Mouse (Mus musculus): ENCODE measurements around the gene 1110008P14Rik. TPM values are rescaled to one million over a fixed set of nuclear protein-coding genes. Genes with fewer than 3 reads are reported as not detected.
"Not testable (repeated sequence)": the region's sequence is repeated elsewhere in the genome, so short reads cannot be mapped to it uniquely, and the experiment has no call there.

1110008P14Rik gene
- total RNA-seq, 2 experiments from 2014 or later: 312 to 437 TPM

DNA sequence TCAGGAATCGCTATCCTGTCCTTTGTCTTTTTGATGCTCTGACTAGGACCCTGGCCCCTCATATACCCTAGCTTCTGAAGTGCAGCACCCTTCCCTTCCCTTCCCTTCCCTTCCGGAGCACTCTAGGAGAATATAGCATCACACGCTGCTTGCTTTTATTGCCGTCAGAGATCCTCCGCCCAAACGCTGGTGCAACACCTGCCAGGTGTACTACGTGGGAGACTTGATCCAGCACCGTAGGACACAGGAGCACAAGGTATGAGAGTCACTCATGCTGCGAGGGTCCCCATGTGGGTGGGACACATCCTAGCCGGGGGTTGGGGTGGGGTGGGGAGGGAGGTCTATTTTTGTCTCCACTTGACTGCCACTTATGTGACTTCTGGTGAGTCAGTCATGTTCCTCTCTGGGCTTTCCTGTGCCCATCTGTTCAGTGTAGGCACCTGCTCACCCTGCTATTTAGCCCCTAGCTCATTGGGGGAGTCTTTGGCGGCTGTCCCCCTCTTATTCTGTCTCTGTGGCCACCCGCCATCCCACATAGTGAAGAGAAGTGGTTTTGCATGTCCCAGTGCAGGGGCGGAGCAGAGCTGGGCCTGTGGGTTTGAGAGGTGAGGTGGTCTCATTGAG lies 6.3 kb downstream of the 1110008P14Rik start:
- peak; percentile 50 to 72 for DNase-seq (ENCODE audit: low spot score in 2 of 2)
- intact Hi-C loops (cut with DNase I): no loop called here

DNA sequence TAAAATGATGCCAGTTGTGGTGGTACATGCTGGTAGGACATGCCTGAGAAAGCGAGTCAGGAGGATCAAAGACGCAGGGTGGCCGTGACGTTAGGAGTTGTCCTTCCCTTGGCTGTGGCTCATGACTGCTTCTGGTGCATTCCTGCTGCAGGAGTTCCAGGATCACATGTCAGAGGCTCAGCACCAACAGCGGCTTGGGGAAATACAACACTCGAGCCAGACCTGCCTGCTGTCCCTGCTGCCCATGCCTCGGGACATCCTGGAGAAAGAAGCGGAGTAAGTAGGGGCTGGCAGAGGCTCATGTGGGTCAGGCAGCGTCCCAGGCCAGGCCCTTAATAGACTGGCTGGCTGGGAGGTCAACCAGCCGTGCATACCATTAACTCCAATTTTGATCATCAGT lies 7.5 kb downstream of the 1110008P14Rik start:
- DNase-seq (ENCODE audit: low spot score in 2 of 2): no peak
- intact Hi-C loops (cut with DNase I): no loop called here

DNA sequence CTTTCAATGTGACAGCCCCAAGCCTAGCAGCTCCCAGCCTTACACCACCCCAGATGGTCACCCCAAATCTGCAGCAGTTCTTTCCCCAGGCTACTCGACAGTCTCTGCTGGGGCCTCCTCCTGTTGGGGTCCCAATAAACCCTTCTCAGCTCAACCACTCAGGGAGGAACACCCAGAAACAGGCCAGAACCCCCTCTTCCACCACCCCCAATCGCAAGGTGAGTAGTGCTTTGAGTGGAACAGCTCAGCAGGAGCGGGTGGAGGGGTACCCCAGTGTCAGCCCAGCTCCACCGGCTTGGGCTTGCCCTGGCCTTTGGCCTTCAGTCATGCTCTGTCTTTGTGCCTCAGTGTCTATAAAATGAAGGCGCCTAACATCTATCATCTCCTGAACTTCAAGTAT lies 14.4 kb downstream of the 1110008P14Rik start:
- no peak for DNase-seq (ENCODE audit: low spot score in 2 of 2)
- intact Hi-C loops (cut with DNase I): no loop called here

DNA sequence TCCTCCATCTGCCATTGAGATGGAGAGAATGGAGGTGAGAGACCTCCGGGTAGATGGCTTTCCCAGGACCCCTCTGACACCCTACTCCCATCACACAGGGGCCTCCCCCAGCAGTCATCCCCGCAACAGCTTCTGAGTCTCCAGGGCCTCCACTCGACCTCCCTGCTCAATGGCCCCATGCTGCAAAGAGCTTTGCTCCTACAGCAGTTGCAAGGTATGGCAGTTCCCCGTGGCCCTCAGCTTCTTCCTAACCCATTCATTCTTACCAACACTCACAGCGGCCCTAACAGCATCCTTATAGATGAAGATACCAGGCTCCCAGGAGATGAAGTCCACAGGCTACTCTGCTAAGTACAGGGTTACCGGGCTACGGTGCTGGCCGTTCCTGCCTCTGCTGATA lies 17.6 kb downstream of the 1110008P14Rik start:
- no peak for DNase-seq (ENCODE audit: low spot score in 2 of 2)
- intact Hi-C loops (cut with DNase I): loop anchor here (5.0 kb wide), 1 partner anchor 33 kb away; the partner anchor contains the start of gene Ptges2

DNA sequence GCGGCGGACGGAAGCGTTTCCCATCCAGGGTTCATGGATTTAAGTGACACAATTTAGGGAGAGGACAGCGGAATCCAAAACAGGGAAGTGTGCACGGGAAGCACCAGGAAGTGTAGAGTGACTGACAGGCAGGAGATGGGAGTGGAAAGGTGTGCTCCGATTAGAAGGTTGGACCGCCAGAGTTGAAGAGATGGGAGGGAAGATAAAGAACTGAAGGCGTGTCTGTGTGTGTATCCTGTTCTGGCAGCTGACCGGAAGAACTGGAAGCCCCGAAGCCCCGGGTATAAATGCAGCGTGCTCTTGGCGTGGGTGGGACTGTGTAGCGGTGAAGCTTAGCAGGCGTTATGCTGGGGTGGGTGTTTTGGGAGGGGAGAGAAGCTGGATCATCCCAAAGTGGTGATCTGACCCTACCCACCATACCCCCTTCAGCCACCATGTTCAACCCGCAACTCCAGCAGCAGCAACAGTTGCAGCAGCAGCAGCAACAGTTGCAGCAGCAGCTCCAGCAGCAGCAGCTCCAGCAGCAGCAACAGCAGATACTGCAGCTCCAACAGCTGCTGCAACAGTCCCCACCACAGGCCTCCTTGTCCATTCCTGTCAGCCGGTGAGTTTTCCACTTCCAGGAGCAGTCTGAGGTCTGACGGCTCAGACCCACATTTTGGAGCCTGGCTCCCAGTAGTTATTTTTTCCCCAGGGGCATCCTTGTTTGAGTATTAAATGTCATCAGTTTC lies 18.2 kb downstream of the 1110008P14Rik start:
- DNase-seq (ENCODE audit: low spot score in 2 of 2): no peak
- intact Hi-C loops (cut with DNase I): loop anchor here (5.0 kb wide), 1 partner anchor 34 kb away; the partner anchor contains the start of gene Ptges2

DNA sequence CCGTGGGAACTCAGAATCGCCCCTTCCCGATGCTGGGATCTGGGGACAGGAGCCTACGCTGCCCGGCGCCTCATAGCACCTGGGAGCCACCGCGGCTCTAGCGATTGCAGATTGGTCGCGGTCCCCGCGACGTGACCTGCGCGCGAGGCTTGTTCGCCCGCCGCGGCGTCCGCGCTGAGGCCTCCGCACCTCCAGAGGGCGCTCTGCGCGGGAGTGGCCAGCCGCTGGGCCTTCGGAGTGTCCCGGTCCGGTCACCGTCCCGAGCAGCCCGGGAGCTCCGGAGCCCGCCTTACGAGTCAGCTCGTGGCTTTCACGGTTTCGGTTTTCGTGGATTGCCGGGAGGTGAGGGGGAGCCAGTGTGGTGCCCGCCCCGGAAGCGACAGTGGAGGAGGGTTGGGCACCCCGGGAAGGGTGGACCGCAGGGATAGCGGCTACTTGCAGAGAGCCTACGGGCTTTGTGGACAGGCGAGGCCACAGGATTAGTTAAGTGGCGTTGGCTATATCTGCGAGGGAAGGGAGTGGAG lies 18.9 kb downstream of the 1110008P14Rik start:
- intact Hi-C loops (cut with DNase I): loop anchor here (5.0 kb wide), 1 partner anchor 34 kb away; the partner anchor contains the start of gene Ptges2
- peak; percentile 92 to 95 for DNase-seq (ENCODE audit: low spot score in 2 of 2)

DNA sequence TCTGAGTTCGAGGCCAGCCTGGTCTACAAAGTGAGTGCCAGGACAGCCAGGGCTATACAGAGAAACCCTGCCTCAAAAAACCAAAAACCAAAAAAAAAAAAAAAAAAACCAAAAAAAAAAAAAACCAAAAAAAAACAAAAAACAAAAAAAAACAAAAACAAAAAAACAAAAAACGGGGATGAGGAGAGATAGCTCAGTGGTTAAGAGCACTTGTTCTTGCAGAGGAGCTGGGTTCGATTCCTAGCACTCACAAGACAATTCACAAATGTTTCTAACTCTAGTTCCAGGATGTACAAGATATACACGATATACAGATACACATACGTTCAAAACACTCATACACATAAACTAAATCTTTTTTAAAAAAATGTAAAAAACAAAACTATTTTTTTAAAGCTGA lies 19.5 kb downstream of the 1110008P14Rik start:
- intact Hi-C loops (cut with DNase I): loop anchor here (5.0 kb wide), 1 partner anchor 35 kb away; the partner anchor contains the start of gene Ptges2
- not testable (repeated sequence) for DNase-seq (ENCODE audit: low spot score in 2 of 2)

DNA sequence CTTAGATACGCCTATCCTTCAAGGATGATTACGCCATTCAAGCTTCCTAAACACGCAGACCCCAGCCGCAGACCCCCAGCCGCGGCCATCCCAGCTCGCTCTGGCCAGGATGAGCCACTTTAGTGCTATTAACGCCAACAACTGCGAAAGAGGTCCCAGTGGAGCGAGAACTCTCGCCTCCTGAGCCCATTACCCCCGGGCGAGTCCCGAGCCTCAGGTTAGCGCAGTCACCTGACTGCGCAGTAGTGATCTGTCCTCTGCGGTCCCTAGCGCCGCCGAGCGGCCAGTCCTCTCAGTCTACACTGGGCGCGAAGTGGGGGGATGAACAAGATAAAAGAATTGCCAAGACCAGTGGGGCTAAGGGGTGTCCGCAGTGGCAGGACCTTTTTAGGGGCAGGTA lies 20.3 kb downstream of the 1110008P14Rik start:
- intact Hi-C loops (cut with DNase I): loop anchor here (5.0 kb wide), 1 partner anchor 36 kb away; the partner anchor contains the start of gene Ptges2
- peak; percentile 78 to 79 for DNase-seq (ENCODE audit: low spot score in 2 of 2)

DNA sequence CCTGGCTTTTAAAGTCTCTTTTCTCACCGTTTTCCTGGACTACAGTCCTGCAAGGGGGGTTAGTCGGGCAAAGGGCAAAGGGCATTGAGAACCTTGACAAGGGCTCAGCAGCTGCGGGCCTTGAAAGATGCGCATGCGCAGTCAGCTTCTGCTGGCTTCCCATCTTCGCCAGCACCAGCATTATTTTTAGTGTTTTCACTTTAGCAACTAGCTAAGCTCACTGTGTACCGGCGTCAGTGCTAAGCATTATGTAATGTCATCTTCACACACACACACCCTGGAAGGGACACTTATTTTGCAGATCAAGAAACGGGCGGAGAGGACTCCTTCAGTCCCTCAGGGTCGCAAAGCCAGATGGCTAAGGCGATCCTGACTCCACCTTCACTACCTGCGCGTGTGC lies 21.0 kb downstream of the 1110008P14Rik start:
- intact Hi-C loops (cut with DNase I): loop anchor here (5.0 kb wide), 1 partner anchor 37 kb away; the partner anchor contains the start of gene Ptges2
- peak; percentile 86 to 87 for DNase-seq (ENCODE audit: low spot score in 2 of 2)

DNA sequence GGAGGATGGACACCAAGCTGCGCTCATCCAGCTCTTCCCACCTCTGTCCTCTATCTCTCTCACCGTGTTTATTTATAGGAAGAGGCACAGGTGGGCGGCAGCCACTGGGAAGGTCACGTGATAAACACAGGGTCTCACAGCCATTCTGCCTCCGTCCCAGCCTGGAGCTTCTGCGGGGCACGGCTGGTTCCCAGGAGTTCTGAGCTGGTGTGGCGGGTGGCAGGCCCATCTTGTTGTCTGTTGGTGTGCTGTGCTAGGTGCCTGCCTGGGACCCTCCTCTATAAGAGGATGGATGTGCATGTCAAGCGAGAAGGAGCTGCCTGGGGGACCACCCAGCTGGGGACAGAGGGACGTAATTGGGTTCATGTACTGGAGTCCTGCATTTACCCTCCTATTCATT lies 23.4 kb downstream of the 1110008P14Rik start:
- no peak for DNase-seq (ENCODE audit: low spot score in 2 of 2)
- intact Hi-C loops (cut with DNase I): no loop called here

DNA sequence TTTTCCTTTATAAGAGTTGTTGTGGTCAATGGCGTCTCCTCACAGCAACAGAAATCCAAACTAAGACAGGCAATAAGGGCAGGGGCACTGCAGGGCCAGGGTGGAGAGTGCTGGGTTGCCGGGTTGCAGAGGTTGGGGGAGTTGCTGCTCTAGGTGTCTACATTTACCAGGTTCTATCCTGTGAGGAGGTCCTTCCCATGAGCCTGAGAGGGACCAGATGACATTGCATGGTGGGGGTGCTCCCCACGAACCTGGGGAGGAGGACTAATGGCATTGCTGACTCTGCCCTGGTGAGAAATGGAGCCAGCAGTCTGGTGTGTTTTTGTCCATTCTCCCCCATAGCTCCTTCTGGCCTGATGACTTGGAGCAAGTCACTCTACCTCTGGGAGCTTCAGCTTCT lies 24.0 kb downstream of the 1110008P14Rik start:
- no peak for DNase-seq (ENCODE audit: low spot score in 2 of 2)
- intact Hi-C loops (cut with DNase I): no loop called here

DNA sequence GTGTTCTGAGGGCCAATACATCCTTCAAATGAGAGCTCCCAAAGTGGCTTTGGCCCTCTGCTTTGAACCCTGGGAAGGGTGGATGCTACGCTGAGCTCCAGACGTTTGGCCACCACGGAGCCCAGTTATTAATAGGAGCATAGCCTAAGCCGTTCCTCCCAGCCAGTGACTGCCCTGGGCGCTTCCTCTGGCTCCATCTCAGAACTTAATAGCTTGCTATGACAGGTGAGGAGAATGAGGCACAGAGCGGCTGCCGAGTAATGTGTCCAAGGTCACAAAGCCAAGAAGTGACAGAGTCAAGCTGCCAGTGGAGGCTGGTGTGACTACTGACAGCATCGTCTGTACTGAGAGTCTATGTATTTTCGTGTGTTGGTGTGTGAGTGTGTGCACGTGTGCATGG lies 25.5 kb downstream of the 1110008P14Rik start:
- no peak for DNase-seq (ENCODE audit: low spot score in 2 of 2)
- intact Hi-C loops (cut with DNase I): no loop called here

DNA sequence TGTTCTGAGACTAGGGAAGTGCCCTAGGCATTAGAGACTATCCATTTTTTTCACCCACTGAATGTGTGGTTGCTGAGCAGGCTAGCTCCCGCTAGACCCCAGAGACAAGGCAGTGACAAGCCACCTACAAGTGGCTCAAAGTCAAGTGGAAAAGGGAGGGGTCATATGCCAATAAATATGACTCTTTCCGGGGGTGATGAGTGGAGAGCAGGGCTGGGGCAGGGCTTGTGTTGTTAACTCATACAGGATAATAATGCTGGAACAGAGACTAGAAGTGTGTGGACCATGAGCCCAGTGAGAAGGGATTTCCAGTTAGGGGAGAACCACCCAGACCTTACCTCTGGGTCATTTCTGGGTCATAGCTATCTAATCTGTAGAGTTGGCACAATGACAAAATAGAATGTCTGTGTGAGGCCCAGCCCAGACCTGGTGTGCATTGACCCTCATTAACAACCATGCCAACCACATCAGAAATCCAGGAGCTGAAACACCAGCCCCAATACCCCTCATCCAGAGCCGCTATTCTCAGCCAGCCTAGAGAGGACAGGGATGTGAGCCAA lies 27.3 kb downstream of the 1110008P14Rik start:
- no peak for DNase-seq (ENCODE audit: low spot score in 2 of 2)
- intact Hi-C loops (cut with DNase I): no loop called here

DNA sequence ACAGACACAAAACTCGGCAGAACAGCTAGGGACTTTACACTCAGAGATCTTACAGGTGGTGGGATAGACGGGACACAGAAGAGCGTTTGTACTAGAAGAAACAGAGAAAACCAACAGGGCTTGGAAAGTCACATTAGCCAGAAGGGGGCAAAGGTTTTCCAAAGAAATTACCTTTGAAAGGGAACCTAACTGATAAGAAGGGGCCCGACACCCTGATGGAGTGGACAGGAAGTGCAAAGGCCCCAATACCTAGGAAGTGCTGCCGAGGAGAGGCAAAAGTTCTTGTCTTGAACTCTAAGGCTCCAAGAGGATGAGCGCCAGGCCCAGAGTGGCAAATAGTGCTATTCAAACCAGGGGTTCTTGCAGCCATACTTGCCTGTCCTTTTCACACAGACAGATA lies 27.9 kb downstream of the 1110008P14Rik start:
- intact Hi-C loops (cut with DNase I): no loop called here
- DNase-seq (ENCODE audit: low spot score in 2 of 2): no peak

DNA sequence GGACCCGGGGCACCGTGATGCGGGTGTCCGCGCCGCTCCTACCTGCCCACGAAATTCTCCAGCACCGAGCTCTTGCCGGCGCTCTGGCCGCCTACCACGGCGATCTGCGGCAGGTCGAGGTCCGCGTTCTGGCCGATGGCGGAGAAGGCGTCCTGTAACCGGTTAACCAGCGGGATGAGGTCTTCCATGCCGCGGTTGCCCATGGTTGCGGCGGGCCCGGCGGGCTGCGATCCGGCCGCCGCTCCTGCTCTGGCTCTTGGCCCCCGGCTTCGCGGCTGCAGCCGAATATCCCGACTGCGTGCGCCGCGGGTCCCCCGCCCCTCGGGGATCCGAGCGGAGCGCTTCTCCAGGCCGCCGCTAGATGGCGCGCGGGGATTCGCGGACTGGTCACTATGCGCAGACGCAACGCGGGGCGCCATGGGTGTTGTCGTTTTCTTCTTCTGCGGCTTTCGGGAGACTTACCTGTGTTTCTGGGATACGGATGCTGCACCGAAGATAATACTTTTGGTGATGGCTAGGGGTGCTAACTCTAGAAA lies 28.7 kb downstream of the 1110008P14Rik start, which contains the start of gene Dnm1:
Gene Dnm1, minus strand, starts transcription at position 332 of the 536 bp plus-strand sequence.
- intact Hi-C loops (cut with DNase I): no loop called here
- DNase-seq (ENCODE audit: low spot score in 2 of 2): peak; percentile 94 to 95

DNA sequence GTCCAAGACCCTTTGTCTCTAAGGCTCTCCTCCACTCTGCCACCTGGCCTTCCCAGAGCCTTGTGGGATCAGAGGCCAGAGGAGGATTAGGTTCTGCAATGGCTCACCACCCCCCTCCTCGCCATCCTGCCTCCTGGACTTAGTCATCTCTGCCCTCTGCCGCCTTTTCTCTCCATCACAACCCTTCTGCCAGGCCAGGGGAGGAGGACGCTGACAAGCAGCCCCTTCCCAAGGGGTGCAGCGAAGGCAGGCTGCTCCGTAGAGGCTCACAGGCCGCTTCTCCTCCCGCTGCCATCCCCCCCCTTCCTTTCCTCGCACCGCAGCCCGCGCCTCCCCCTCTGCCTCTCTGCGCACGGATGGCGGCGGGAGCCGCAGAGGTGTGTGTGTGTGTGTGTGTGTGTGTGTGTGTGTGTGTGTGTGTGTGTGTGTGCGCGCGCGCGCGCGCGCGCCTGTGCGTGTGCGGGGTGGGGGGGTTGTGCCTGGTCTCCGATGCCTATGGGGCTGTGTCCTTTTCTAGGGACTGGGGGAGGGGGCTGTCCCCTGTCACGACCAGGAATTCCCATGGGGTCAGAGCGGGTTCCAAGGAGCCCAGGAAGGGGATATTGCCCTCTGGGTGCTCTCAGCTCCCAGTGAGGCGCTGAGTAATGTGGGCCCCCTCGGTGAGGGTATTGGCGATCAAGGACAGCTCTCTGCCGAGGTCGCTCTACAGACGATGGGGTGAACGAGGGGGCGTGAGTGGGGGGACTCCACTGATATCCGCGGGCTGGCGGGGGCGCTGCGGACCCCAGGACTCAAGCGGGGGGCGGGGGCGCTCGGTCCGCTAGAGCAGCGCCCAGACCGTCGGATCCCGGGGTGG lies 29.4 kb downstream of the 1110008P14Rik start, which contains the start of gene Ciz1:
Gene Ciz1, plus strand, starts transcription at position 177 of the 856 bp plus-strand sequence.
- peak; percentile 65 to 71 for DNase-seq (ENCODE audit: low spot score in 2 of 2)
- intact Hi-C loops (cut with DNase I): no loop called here

DNA sequence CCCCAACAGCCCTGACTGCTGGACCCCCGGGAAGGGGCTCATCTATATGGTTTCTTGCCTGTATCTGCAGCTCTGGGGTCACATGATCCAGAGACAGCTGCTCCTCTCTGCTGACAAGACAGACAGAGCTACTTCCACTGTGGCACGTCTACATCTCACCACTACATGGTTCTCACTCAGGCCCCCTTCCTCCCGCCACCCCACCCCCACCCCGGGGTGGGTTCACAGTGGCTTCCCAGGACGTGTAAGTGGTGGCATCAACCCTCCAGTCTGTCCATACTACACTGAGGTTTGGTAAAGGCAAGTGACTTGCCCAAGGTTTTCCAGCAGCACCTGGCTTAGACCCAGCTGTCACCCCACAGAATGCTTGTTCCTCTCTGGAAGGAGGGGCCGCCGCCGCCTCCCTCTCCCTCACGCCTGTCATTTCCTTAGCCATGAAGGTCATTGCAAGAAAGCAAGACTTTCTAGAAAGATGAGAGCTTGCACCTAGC lies 30.2 kb downstream of the 1110008P14Rik start:
- intact Hi-C loops (cut with DNase I): no loop called here
- DNase-seq (ENCODE audit: low spot score in 2 of 2): peak; percentile 63 to 67

DNA sequence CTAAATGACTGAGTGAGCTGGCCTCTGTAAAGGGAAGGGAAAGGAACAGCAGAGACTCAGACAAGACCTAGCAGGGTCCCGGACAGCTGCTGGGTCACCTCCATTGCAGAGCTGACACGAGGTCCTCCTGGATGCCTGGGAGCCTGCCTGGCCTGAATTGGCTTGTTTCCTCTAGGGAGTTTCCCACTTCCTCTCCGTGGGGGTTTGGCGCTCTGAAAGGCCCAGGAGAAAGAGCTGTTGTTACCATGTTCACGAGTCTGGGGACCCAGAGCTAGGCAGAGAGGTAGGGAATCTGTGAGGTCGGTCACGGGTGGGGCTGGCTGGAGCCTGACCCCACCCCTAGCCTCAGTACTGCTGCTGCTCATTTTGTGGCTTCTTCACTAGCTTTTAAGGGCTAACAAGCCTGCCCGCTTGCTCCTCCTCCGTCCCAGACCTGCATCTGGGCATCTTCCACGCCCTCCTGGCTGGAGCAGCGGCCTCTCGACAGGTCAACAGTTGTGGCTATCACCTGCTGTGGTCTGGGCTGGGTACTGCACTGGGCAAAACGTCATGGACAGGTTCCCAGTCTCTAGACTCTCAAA lies 31.2 kb downstream of the 1110008P14Rik start:
- intact Hi-C loops (cut with DNase I): no loop called here
- DNase-seq (ENCODE audit: low spot score in 2 of 2): no peak

Data from left cerebral cortex, postnatal 36 days (tissue).